ENCODE assay signal across 9 mouse cellular contexts in genomic region chr17:33439148-33439547, GRCm38 (mm10). TPM values are rescaled to one million over a fixed set of nuclear protein-coding genes. Genes with fewer than 3 reads are reported as not detected.
DNase-seq lines count a peak whose midpoint lies in the region; ATAC-seq lines count a peak whose summit lies in the region.
"Had no signal": no experiment of that assay in that cellular context is flagged by ENCODE, and none has a peak within 500 bp of the region (broad histone marks: within the 10 kb centered on the region; RNA-seq: fewer than 3 reads in every experiment).

No protein-coding gene starts in this region.

- no peaks in the 10 kb centered on the region for H3K9me3 ChIP-seq in lung, embryonic 16.5 days (ENCODE audit: control insufficient read depth, low read length)

- no peak overlapping the region for H3K27ac ChIP-seq in lung, embryonic 16.5 days (ENCODE audit: low read length)
- H3K27ac ChIP-seq: macrophage had no signal

- H3K9ac ChIP-seq in lung, embryonic 16.5 days (ENCODE audit: low read length): no peak overlapping the region

- ATAC-seq in CD4-positive, CD25-positive, alpha-beta regulatory T cell, adult 4 months: peak; percentile 68
- ATAC-seq in lung, embryonic 16.5 days (ENCODE audit: low read depth): peak; percentile 72

- H3K4me1 ChIP-seq in lung, embryonic 16.5 days (replicated peaks; ENCODE audit: control insufficient read depth, insufficient read depth, low read length): peaks cover 3% of the 10 kb centered on the region; the same call in 1 of the 2 replicates

- H3K27me3 ChIP-seq in lung, embryonic 16.5 days (ENCODE audit: control insufficient read depth, insufficient read depth, low read depth, low read length): no peaks in the 10 kb centered on the region

- DNase-seq in adipocyte (ENCODE audit: low spot score): peak; percentile 88
- peak; percentile 85 for DNase-seq in embryo, embryonic 10 days (ENCODE audit: low spot score)
- peak; percentile 31 to 70 for DNase-seq in gastrocnemius, postnatal 4 days (ENCODE audit: low spot score in 2 of 2)
- peak; percentile 81 for DNase-seq in layer of hippocampus, adult 11-12 months (ENCODE audit: low spot score)
- DNase-seq in right cerebral cortex, postnatal 14 days: peak; percentile 74
- peak; percentile 70 for DNase-seq in urinary bladder, postnatal 36 days (ENCODE audit: low spot score in 2 of 2)

- H3K36me3 ChIP-seq in lung, embryonic 16.5 days (ENCODE audit: control insufficient read depth, insufficient read depth, low read length): no peaks in the 10 kb centered on the region

- 59% methylated on average over 1 of the region's 1 CpGs for WGBS in lung, embryonic 16.5 days

- H3K4me2 ChIP-seq in lung, embryonic 16.5 days (ENCODE audit: low read depth, low read length): no peak overlapping the region

- H3K4me3 ChIP-seq in lung, embryonic 16.5 days (ENCODE audit: low read length): no peak overlapping the region

RNA-seq across cellular contexts. Expression of gene Actl9, which starts 6.5 kb away (rescaled TPM):
- not detected for polyA plus RNA-seq in CD4-positive, CD25-positive, alpha-beta regulatory T cell, adult 4 months (2017; shearing (Covaris generic))
- total RNA-seq in gastrocnemius, postnatal 4 days (2021): not detected
- not detected in 2 replicates for polyA plus RNA-seq in lung, embryonic 16.5 days (2015; fragmentation: Nextera tagmentation; extraction: Ambion mirVana)
- polyA plus RNA-seq: macrophage had no signal

RNA-seq across cellular contexts. Expression of gene Zfp101, which starts 44.7 kb away (rescaled TPM):
- 10 to 100 TPM in 1 of 2 experiments, 1 to 10 TPM in 1; 7.1 to 10.2 TPM for polyA plus RNA-seq in CD4-positive, CD25-positive, alpha-beta regulatory T cell, adult 4 months (2017; shearing (Covaris generic))
- 1 to 10 TPM; 6.6 to 9.7 TPM for total RNA-seq in gastrocnemius, postnatal 4 days (2021)
- 19.0 and 19.7 TPM in 2 replicates for polyA plus RNA-seq in lung, embryonic 16.5 days (2015; fragmentation: Nextera tagmentation; extraction: Ambion mirVana)
